Mouse (Mus musculus): ENCODE measurements at regions not wholly inside any gene's neighbourhood (a gene's known extent, or its start where the extent isn't known, plus 50 kb on each side); places are given as distances from the start of the nearest gene placed in this dataset.

DNA sequence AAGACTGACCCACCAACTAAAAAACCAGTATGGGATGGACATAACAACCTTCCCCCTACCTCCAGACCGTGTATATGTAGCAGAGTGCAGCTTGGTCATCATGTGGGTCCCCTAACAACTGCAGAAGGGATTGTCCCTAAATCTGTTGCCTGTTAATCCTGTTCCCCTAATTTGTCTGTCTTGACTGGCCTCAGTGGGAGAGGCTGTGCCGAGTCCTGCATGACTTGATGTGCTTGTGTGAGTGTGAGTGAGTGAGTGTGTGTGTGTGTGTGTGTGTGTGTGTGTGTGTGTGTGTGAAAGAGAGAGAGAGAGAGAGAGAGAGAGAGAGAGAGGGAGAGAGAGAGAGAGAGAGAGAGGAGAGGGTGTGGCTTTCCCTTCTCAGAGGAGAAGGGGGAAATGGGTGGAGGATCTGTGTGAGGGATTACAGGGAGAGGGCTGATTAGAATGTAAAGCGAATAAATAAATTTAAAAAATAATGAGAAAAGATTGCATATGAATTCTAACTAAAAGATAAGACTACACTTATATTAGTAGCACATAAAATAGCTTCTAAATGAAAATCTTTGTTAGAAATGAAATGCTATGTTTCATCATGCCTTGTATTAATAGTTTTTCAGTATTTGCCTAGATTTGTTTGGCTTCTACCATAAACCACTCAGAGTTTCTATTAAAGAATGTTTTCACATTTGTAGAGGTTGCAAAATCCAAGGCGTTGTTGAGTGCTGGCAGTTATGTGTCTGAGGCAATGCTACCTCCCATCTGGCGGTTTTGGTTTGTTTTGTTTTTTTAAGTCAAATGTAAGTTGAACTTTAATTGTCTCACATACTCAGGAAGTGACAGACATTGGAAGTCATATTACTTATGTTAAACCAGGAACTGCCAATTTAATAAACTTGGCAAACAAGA is 740.9 kb downstream of the Abca13 start:
- DNase-seq (ENCODE audit: low read depth): no peak
- TF ChIP-seq CTCF (IDR thresholded peaks at IDR 0.05; ENCODE audit: borderline replicate concordance, extremely low read depth, insufficient read depth, insufficient read length) (no peak), POLR2A (IDR thresholded peaks at IDR 0.05; ENCODE audit: borderline replicate concordance, extremely low read depth, insufficient read depth, insufficient read length, poor library complexity, severe bottlenecking) (no peak)

DNA sequence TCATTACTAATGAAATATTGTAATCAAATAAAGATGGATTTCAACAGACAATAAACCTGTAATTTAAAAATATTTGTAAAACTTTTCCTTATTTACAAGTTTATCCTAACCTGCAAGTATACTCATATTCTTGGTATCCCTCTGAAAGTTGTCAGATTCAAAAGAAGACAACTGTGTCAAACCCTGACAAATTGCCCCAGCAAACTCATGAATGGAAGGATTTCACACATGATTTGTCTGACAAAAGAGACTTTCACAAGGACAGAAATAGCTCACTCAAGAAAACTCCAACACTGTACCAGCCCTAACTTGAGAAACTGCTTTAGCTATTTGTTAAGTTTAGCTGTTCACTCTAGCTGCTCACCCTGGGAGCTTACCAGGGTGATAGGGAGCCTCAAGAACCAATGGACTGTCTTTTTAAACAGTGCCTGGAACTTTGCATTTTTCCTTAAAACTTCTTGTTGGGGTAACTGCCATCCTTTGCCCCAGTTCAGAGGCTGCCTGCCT is 771.0 kb downstream of the Abca13 start:
- TF ChIP-seq CTCF (IDR thresholded peaks at IDR 0.05; ENCODE audit: borderline replicate concordance, extremely low read depth, insufficient read depth, insufficient read length) (no peak), POLR2A (IDR thresholded peaks at IDR 0.05; ENCODE audit: borderline replicate concordance, extremely low read depth, insufficient read depth, insufficient read length, poor library complexity, severe bottlenecking) (no peak)
- DNase-seq (ENCODE audit: low read depth): no peak

DNA sequence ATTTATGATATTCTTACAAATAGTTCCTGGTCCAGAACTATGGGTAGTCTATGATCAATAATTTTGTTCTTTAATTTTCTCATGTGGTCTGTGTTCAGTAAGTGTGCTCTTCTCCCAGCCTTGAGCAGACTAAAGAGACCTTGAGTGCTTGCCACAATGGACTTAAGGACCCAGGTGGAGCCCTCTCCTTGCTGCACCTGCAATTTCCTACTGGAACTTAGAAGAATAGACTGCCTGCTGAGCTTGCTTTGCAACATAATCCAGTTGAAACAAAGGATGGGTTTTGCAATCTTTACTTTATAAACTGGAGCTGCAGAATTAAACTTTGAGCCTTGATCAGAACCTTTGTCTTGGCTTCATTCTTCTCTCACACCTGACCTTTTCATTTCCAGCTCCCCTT is 791.2 kb downstream of the Abca13 start:
- TF ChIP-seq CTCF (IDR thresholded peaks at IDR 0.05; ENCODE audit: borderline replicate concordance, extremely low read depth, insufficient read depth, insufficient read length): no peak
- TF ChIP-seq POLR2A (IDR thresholded peaks at IDR 0.05; ENCODE audit: borderline replicate concordance, extremely low read depth, insufficient read depth, insufficient read length, poor library complexity, severe bottlenecking): no peak
- no peak for DNase-seq (ENCODE audit: low read depth)

DNA sequence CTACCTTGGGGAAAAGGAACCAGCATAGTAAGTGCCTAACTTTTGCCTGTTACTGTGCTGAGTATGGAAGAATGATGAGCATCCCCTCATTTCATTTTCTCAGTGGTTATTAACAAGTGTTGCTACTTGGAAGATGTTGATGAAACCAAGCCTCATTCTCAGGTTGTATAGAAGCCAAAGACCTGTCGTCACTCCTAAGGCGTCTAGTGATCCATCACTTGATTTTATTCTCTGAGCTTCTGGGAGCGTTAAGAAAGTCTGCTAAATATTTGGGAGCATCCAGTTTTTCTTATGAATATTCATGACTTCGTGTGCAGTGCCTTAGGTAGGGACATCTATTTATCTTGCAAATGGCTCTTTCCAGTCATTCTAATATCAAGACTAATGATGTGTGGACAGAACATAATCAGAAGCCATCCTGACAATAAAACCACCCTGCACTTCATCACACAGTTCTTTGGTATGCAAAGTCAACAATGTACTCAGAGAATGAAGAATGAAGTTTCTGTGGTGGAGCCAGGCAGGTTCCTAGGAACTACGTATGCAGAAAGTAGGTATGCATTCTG is 802.9 kb downstream of the Abca13 start:
- DNase-seq (ENCODE audit: low read depth): peak; percentile 59
- TF ChIP-seq POLR2A (IDR thresholded peaks at IDR 0.05; ENCODE audit: borderline replicate concordance, extremely low read depth, insufficient read depth, insufficient read length, poor library complexity, severe bottlenecking) (no peak), CTCF (IDR thresholded peaks at IDR 0.05; ENCODE audit: borderline replicate concordance, extremely low read depth, insufficient read depth, insufficient read length) (no peak)

DNA sequence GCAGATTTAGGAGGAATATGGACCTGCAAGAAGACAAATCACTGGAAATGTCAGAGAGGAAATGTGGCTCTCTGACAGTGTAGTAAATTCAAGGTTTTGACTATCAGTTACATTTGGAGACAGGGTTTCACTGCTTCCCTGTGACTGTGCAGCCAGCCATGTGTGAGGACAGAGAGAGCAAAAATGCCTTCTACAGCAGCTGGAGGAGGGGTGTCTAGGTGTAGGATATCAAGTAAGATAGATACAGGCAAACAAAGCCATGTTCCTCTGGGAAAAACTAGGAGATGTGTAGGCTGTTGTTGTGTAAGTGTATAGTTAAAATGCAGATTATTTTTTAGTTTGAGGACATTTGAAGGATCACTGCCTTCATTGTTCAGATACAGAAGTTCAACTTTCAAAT is 803.6 kb downstream of the Abca13 start:
- DNase-seq (ENCODE audit: low read depth): no peak
- TF ChIP-seq CTCF (IDR thresholded peaks at IDR 0.05; ENCODE audit: borderline replicate concordance, extremely low read depth, insufficient read depth, insufficient read length) (no peak), POLR2A (IDR thresholded peaks at IDR 0.05; ENCODE audit: borderline replicate concordance, extremely low read depth, insufficient read depth, insufficient read length, poor library complexity, severe bottlenecking) (no peak)

DNA sequence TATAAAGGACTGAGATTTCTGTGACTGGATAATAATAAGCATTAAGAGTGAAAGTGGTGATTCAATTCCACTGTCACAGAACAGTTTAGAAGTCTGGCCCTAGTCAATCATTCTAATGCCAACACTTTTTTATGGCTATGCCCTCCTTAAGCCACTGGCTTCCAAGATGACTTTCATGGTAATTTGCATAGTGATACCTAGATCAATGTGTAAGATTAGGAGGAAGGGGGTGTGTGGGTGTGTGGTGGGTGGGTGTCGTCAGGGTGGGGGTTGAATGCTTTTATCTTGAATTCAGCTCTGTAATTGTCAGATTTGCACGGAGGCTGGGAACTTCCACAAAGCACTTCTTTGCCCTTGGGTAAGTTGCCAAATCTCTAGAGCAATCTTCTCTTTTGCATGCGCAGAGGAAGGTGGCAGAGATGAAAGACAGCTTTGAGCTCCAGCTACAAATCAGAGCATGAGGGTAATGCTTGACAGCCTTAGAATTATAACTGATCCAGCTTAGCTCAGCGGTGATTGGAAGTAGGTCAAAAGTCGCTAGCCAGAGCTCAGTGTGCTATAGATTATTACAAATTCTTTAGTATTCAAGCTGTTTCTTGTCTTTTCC is 805.9 kb downstream of the Abca13 start:
- no peak for TF ChIP-seq POLR2A (IDR thresholded peaks at IDR 0.05; ENCODE audit: borderline replicate concordance, extremely low read depth, insufficient read depth, insufficient read length, poor library complexity, severe bottlenecking)
- TF ChIP-seq CTCF (IDR thresholded peaks at IDR 0.05; ENCODE audit: borderline replicate concordance, extremely low read depth, insufficient read depth, insufficient read length): no peak
- DNase-seq (ENCODE audit: low read depth): peak; percentile 70

DNA sequence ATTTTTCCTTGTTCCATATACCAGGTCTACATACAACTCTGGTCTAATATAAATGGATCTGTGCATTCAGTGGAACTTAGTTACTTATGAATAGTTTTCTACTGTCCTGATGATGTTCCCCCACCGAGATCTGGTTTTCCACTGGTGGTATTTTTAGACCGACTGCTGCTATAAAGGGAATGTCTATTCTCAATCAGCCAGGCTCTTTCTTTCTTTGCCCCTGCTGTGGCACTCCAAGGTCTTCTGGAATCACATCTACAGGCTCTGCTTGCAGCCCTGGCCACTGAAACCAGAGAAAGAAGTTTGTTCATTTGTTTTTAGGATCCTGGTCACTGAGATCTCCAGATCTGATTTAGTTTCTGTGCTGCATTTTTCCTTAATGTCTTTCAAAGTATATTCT is 810.4 kb downstream of the Abca13 start:
- no peak for DNase-seq (ENCODE audit: low read depth)
- TF ChIP-seq POLR2A (IDR thresholded peaks at IDR 0.05; ENCODE audit: borderline replicate concordance, extremely low read depth, insufficient read depth, insufficient read length, poor library complexity, severe bottlenecking) (no peak), CTCF (IDR thresholded peaks at IDR 0.05; ENCODE audit: borderline replicate concordance, extremely low read depth, insufficient read depth, insufficient read length) (no peak)

DNA sequence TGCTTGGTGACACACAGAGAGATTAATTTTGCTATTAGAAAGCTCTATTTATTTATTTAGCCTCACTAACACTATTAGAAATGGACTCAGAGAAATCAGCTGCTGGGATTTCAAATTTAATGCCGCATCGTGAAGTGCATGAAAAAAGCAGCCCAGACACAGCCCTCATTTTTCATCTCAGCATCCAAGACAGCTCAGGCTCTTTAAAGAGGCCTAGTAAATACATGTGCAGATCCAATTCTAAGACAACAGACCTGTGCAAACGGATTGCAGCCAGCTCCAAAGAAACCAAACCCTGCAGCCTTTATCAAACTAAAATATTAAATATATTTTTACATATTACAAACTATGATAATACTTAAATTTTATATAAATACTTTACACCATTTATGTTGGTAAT is 815.1 kb downstream of the Abca13 start:
- no peak for TF ChIP-seq CTCF (IDR thresholded peaks at IDR 0.05; ENCODE audit: borderline replicate concordance, extremely low read depth, insufficient read depth, insufficient read length)
- TF ChIP-seq POLR2A (IDR thresholded peaks at IDR 0.05; ENCODE audit: borderline replicate concordance, extremely low read depth, insufficient read depth, insufficient read length, poor library complexity, severe bottlenecking): no peak
- peak; percentile 15 for DNase-seq (ENCODE audit: low read depth)

DNA sequence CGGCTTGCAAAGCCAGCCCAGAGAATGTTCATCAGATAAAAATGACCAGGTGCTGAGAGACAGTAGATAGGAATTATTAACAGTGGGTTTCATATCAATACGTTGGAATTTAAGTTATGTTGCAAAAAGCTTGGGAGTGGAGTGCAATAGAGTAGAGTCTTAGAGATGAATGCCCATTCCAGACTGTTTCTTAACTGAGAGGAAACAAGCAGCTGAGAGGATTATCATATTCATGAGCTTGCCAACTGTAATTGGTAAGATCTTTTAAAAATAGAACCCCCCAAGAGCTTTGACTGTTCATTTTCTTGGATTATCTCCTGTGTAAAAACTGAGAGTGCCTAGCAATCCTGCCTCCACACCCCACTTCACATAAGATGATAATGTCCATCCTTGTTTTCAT is 854.9 kb downstream of the Abca13 start:
- TF ChIP-seq POLR2A (IDR thresholded peaks at IDR 0.05; ENCODE audit: borderline replicate concordance, extremely low read depth, insufficient read depth, insufficient read length, poor library complexity, severe bottlenecking) (no peak), CTCF (IDR thresholded peaks at IDR 0.05; ENCODE audit: borderline replicate concordance, extremely low read depth, insufficient read depth, insufficient read length) (no peak)
- peak; percentile 56 for DNase-seq (ENCODE audit: low read depth)

DNA sequence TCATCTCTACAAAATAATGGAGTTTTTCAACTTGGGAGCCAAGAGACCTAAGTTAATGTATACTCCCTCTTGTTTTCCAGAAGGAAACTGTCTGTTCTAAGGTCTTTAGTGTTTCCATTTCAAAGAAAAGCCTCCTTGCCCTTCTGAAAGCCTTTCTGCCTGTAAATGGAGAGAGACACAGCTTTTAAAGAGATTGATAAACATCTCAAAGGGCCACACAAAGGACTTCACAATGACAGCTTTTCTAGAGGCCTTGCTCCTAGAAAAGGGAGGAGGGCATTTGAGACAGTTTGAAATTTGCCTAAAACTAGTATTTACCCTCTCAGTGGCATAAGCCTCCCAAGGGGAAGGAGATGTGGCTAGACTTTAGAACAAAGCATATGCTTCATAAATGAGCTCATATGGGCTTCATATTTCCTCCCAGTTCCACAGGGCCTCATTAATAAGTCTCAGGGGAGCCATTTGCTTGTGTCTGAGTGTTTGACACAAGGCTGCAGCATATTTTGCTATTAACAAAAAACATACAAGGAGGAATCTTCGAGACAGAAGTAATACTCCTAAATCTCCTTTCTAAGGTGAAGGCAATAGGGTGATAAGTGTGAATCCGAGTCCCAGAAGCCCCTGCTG is 860.0 kb downstream of the Abca13 start:
- peak; percentile 35 for DNase-seq (ENCODE audit: low read depth)
- no peak for TF ChIP-seq CTCF (IDR thresholded peaks at IDR 0.05; ENCODE audit: borderline replicate concordance, extremely low read depth, insufficient read depth, insufficient read length)
- TF ChIP-seq POLR2A (IDR thresholded peaks at IDR 0.05; ENCODE audit: borderline replicate concordance, extremely low read depth, insufficient read depth, insufficient read length, poor library complexity, severe bottlenecking): no peak

DNA sequence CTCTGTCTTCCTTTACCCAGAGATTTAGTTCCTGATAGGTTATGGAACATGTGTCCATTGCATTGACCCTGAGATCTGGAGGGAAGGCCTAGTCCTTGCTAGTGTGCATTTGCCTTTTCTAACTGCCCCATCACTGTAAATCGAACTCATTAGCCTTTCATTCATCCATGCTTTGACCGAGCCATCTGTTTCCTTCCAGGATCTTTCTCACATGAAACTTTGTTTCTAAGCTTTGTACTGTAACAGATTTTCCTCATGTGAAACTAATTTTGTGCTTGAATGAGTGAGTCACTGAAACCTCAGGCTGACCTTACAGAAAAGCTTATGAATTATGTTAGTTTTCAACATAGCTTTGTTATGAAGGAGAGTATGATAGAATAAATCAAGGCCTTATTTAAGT is 880.1 kb downstream of the Abca13 start:
- DNase-seq (ENCODE audit: low read depth): no peak
- TF ChIP-seq POLR2A (IDR thresholded peaks at IDR 0.05; ENCODE audit: borderline replicate concordance, extremely low read depth, insufficient read depth, insufficient read length, poor library complexity, severe bottlenecking) (no peak), CTCF (IDR thresholded peaks at IDR 0.05; ENCODE audit: borderline replicate concordance, extremely low read depth, insufficient read depth, insufficient read length) (no peak)

Measured in brain, embryonic 14.5 days (tissue).